Mouse (Mus musculus) forebrain, embryonic 16.5 days (tissue): Measurements from ENCODE around the gene Tsacc. TPM values are rescaled to one million over a fixed set of nuclear protein-coding genes. Genes with fewer than 3 reads are reported as not detected.
A peak's percentile ranks its signal among the peaks of the same experiment; 100 is the strongest.
"Not testable (repeated sequence)": the region's sequence is repeated elsewhere in the genome, so short reads cannot be mapped to it uniquely, and the experiment has no call there.

Experiments
- ATAC-seq: fragments of 200-750 bp; cut with Nextera tagmentation; 2 replicates; pipeline ENCODE4 v1.8.0; 2017; ENCODE audit warnings: mild to moderate bottlenecking, moderate library complexity
- H3K27ac ChIP-seq: fragments of 300-500 bp; sonication (generic); 2 replicates; pipeline ENCODE4 v1.5.1; 2014; ENCODE audit warnings: low read length, control low read depth
- H3K27me3 ChIP-seq: fragments of 300-500 bp; sonication (generic); replicated peaks from 2 replicates; pipeline ENCODE4 v1.6.1; 2014; ENCODE audit warnings: low read length; ENCODE audit not compliant: control insufficient read depth, insufficient read depth
- H3K36me3 ChIP-seq: fragments of 300-500 bp; sonication (generic); 2 replicates; pipeline ENCODE4 v1.6.1; 2014; ENCODE audit not compliant: control insufficient read depth, insufficient read depth
- H3K4me1 ChIP-seq: fragments of 300-500 bp; sonication (generic); replicated peaks from 2 replicates; pipeline ENCODE4 v1.6.1; 2014; ENCODE audit warnings: low read length; ENCODE audit not compliant: control insufficient read depth, insufficient read depth
- H3K4me2 ChIP-seq: fragments of 300-500 bp; sonication (generic); 2 replicates; pipeline ENCODE4 v1.6.1; 2014; ENCODE audit warnings: mild to moderate bottlenecking, low read length, control low read depth
- H3K4me3 ChIP-seq: fragments of 300-500 bp; sonication (generic); replicated peaks from 2 replicates; pipeline ENCODE4 v1.5.1; 2014; ENCODE audit warnings: mild to moderate bottlenecking, low read length, control low read depth
- H3K9ac ChIP-seq: fragments of 300-500 bp; sonication (generic); replicated peaks from 2 replicates; pipeline ENCODE4 v1.6.1; 2014; ENCODE audit warnings: low read depth, low read length, control low read depth
- H3K9me3 ChIP-seq: fragments of 300-500 bp; sonication (generic); 2 replicates; pipeline ENCODE4 v1.6.1; 2016; ENCODE audit warnings: low read length; ENCODE audit not compliant: control insufficient read depth
- WGBS: fragments of 180-500 bp; shearing (Covaris S2); extraction: QIAGEN DNeasy Blood & Tissue Kit; methylation state at CpG from one replicate; pipeline ENCODE4 v1.1.7; 2014; 5-methylcytosine and 5-hydroxymethylcytosine counted together
- polyA plus RNA-seq: library from polyadenylated mRNA; unstranded; fragments of >200 nt; fragmentation: Nextera tagmentation; extraction: Ambion mirVana; gene quantifications from 2 replicates; pipeline ENCODE4 v1.2.1, GENCODE M21; 2015

Tsacc gene
- polyA plus RNA-seq, 1 experiment from 2014 or later: 10.4 TPM

- not testable (repeated sequence) for H3K27me3 ChIP-seq, H3K27ac ChIP-seq, H3K9ac ChIP-seq, H3K9me3 ChIP-seq, H3K4me1 ChIP-seq, H3K36me3 ChIP-seq, ATAC-seq, H3K4me2 ChIP-seq, H3K4me3 ChIP-seq
- 94% methylated on average over 2 of the region's 2 CpGs for WGBS
Measured at GRCm38 (mm10) chr3:88271298-88271697, 25.5 kb downstream of the Tsacc start.

GRCm38 (mm10) chr3:88268991-88269390, 27.8 kb downstream of the Tsacc start:
- no peaks in the 10 kb centered on the region for H3K9me3 ChIP-seq
- H3K4me1 ChIP-seq: no peaks in the 10 kb centered on the region
- no peaks in the 10 kb centered on the region for H3K27me3 ChIP-seq
- no peak overlapping the region for H3K4me3 ChIP-seq
- H3K27ac ChIP-seq: no peak overlapping the region
- ATAC-seq: no peak
- no peaks in the 10 kb centered on the region for H3K36me3 ChIP-seq
- no peak overlapping the region for H3K4me2 ChIP-seq
- no peak overlapping the region for H3K9ac ChIP-seq
- 86% methylated on average over 5 of the region's 5 CpGs for WGBS

- H3K9me3 ChIP-seq, H3K27ac ChIP-seq, H3K27me3 ChIP-seq, H3K9ac ChIP-seq, H3K4me3 ChIP-seq, ATAC-seq, H3K4me2 ChIP-seq, H3K36me3 ChIP-seq, H3K4me1 ChIP-seq: not testable (repeated sequence)
- 91% methylated on average over 6 of the region's 6 CpGs for WGBS
Measured at GRCm38 (mm10) chr3:88268014-88268413, 28.8 kb downstream of the Tsacc start.

- 84% methylated on average over 3 of the region's 3 CpGs for WGBS
- H3K4me3 ChIP-seq: no peak overlapping the region
- H3K9ac ChIP-seq: no peak overlapping the region
Measured at GRCm38 (mm10) chr3:88262346-88262745, 34.5 kb downstream of the Tsacc start.

GRCm38 (mm10) chr3:88256382-88256781, 40.4 kb downstream of the Tsacc start:
- Histone ChIP-seq H3K27me3 (peaks cover 13% of the 10 kb centered on the region; the same call in 1 of the 2 replicates), H3K27ac (no peak overlapping the region), H3K36me3 (no peaks in the 10 kb centered on the region), H3K9ac (no peak overlapping the region), H3K4me2 (no peak overlapping the region), H3K4me1 (peaks cover 7% of the 10 kb centered on the region), H3K4me3 (no peak overlapping the region), H3K9me3 (no peaks in the 10 kb centered on the region)
- 83% methylated on average over 7 of the region's 7 CpGs for WGBS
- ATAC-seq: no peak

More at GRCm38 (mm10) chr3:88262346-88262745, 34.5 kb downstream of the Tsacc start:
- Histone ChIP-seq H3K4me1 (no peaks in the 10 kb centered on the region), H3K36me3 (no peaks in the 10 kb centered on the region), H3K27me3 (no peaks in the 10 kb centered on the region), H3K27ac (no peak overlapping the region), H3K9me3 (no peaks in the 10 kb centered on the region), H3K4me2 (no peak overlapping the region)
- ATAC-seq: no peak

GRCm38 (mm10) chr3:88255950-88256349, 40.8 kb downstream of the Tsacc start:
- WGBS: 66% methylated on average over 6 of the region's 6 CpGs
- H3K27ac ChIP-seq: no peak overlapping the region
- H3K9me3 ChIP-seq: no peaks in the 10 kb centered on the region
- H3K27me3 ChIP-seq: peaks cover 13% of the 10 kb centered on the region; the same call in 1 of the 2 replicates
- H3K4me1 ChIP-seq: peaks cover 7% of the 10 kb centered on the region
- no peak overlapping the region for H3K9ac ChIP-seq
- no peak overlapping the region for H3K4me3 ChIP-seq
- no peak for ATAC-seq
- no peaks in the 10 kb centered on the region for H3K36me3 ChIP-seq
- no peak overlapping the region for H3K4me2 ChIP-seq

GRCm38 (mm10) chr3:88254268-88254926, 42.4 kb downstream of the Tsacc start, which contains the start of gene Rhbg:
Rhbg (minus strand) TSS chr3:88254709.
- peak within 1 kb of the TSS; percentile 37 for H3K4me3 ChIP-seq
- peak within 1 kb of the TSS; percentile 53 for H3K9ac ChIP-seq
- no peaks in the 10 kb centered on the region for H3K36me3 ChIP-seq
- H3K27ac ChIP-seq: no peak within 1 kb of the TSS
- WGBS: 1% methylated on average over 34 of the region's 34 CpGs
- H3K27me3 ChIP-seq: peaks cover 13% of the 10 kb centered on the region; the same call in 1 of the 2 replicates
- peaks cover 7% of the 10 kb centered on the region for H3K4me1 ChIP-seq
- H3K9me3 ChIP-seq: no peaks in the 10 kb centered on the region
- ATAC-seq: no peak
- H3K4me2 ChIP-seq: peak within 1 kb of the TSS; percentile 62

- Histone ChIP-seq H3K4me1 (peaks cover 7% of the 10 kb centered on the region), H3K36me3 (no peaks in the 10 kb centered on the region), H3K9ac (no peak overlapping the region), H3K9me3 (no peaks in the 10 kb centered on the region), H3K4me3 (no peak overlapping the region), H3K27ac (no peak overlapping the region), H3K27me3 (peaks cover 13% of the 10 kb centered on the region; the same call in 1 of the 2 replicates), H3K4me2 (no peak overlapping the region)
- ATAC-seq: no peak
- 75% methylated on average over 6 of the region's 6 CpGs for WGBS
Measured at GRCm38 (mm10) chr3:88252739-88253138, 44.1 kb downstream of the Tsacc start.

GRCm38 (mm10) chr3:88248406-88248805, 48.4 kb downstream of the Tsacc start:
- no peak for ATAC-seq
- Histone ChIP-seq H3K4me3 (no peak overlapping the region), H3K27ac (no peak overlapping the region), H3K9me3 (no peaks in the 10 kb centered on the region), H3K4me1 (peaks cover 6% of the 10 kb centered on the region), H3K36me3 (no peaks in the 10 kb centered on the region), H3K9ac (no peak overlapping the region), H3K27me3 (no peaks in the 10 kb centered on the region), H3K4me2 (no peak overlapping the region)
- WGBS: 59% methylated on average over 11 of the region's 11 CpGs
